Mouse (Mus musculus): ENCODE measurements around the gene Slc4a4.

- no peak for TF ChIP-seq POLR2A (IDR thresholded peaks at IDR 0.05; ENCODE audit: insufficient read depth, low read length)
- TF ChIP-seq EP300 (IDR thresholded peaks at IDR 0.05; ENCODE audit: insufficient read depth, low read depth, low read length), result no peak
Measured at GRCm38 (mm10) chr5:88928201-88928916, 41.7 kb downstream of the Slc4a4 start.
